Mouse (Mus musculus): Measurements from ENCODE around the gene Stmn1. TPM values are rescaled to one million over a fixed set of nuclear protein-coding genes. Genes with fewer than 3 reads are reported as not detected.

Gene Stmn1
- total RNA-seq, 2 experiments from 2014 or later: 338 to 365 TPM

- no peak for DNase-seq
These were observed 7.8 kb upstream of the Stmn1 start for GRCm38 (mm10) chr4:134460277-134460676.

DNA sequence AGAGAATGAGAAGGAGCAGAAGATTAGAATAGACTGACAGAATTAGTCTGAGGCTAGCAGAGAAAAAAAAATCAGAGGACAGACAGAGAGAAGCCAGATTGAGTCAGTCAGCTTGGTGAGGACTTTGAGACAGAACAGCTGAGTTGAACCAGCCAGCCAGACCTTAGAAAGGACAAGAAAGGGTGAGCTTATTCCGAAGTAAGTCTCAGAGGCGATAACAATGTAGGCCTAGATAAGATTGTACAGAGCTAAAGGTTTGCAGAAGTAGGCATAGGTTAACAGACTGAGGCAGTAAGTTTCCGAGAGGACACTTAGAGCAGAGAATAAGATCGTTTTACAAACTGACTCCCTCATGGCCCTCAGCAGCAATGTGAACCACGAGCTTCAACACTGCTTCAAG is 6.9 kb upstream of the Stmn1 start:
- DNase-seq: no peak

- no peak for DNase-seq
These were observed 2.3 kb upstream of the Stmn1 start for GRCm38 (mm10) chr4:134465789-134466188.

DNA sequence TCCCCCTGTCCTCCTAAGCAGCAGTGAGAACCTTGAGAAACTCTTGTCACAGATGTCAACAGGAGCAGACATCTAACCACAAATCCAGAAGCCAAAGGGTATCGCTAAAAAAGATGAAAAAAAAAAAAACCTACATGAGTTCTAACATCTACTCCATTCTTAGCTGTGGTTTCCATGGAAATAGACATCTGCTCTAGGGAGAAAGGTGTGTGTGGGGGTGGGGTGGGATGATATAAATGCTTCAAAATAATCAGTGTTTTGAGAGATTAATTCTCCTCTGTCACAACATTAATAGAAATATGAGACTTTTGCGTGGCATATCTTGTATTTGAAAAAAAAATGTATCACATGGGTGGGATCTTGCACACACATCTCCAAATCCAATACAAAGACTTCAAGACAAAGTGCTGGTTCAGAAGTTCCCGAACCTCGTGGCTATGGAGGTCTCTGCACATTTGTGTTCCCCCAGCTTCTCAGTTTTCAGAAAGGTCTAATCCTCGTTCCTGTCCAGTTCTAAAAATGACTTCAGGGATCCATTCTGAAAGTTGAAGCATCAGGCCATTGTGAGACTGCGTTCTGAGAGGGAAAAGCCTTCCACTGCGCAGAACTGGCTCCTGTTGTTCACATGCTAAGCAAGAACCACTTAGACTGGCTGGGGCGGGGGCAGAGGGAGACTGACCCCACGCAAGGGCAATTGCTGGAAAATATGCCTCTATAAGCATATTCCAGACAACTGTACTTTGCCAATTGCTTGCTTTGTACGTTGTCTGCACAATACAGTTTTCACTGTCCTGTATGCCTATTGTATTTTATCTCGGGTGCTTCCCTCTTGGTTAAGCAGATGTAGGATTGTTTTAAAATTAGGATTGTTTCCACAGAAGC is 1.5 kb upstream of the Stmn1 start:
- no peak for DNase-seq

DNA sequence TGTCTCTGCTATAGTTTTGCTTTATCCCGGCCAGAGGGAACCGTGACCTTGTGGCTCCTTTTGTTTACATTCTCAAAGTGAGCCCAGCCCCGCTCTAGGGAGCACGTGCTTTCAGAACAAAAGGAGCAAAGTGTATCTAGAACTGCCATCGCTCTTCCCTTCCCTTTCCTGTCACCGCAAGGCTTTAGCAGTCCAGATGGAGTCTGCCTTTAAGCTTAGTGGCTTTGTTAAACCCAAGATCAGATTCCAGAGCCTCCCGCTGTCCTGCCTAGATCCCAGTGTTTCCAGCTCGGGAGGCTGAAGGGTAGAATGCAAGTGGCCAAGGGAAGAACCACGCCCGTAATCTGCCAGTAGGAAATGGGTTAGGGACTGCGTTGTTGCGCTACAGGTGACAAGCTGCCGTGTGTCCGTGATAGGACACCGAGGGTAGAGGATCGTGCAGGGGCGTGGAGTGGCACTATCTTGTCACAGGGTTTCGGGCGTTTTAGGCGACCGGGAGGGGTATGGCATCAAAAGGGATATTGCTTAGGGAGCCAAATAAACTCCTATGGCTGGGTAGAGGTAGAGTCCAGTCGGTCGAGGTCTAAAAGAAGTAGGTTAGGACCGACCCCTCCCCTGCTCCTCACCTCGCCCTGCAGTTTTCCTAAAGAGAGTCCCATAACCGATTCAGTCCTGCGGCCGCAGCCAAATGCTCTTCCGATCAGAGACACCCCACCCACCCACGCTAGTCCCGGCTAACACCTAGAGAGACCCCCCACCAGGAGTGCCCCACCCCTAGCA is 495 bp upstream of the Stmn1 start:
- DNase-seq: no peak

GRCm38 (mm10) chr4:134468578-134469266 is 602 bp downstream of the Stmn1 start:
- peak; percentile 91 to 94 for DNase-seq

DNA sequence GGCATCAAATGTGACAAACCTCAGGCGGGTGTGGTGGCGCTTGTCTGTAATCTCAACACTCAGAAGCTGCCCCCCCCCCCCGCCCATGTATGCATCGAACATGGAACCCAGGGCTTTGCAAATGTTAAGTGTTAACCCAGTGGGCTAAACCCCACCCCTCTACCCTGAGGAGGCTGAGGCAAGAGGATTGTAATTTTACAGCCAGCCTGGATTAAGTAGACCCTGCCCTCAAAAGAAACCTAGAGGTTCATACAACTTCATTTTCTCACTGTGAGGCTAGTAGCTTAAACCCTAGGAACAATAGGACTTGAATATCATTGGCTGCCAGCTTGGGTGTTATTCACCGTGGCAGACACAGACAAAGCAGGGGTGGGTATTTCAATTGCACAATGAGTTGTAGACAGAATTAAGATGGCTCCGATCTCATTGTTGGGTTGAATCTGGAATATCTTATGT is 1.2 kb downstream of the Stmn1 start:
- DNase-seq: no peak

DNA sequence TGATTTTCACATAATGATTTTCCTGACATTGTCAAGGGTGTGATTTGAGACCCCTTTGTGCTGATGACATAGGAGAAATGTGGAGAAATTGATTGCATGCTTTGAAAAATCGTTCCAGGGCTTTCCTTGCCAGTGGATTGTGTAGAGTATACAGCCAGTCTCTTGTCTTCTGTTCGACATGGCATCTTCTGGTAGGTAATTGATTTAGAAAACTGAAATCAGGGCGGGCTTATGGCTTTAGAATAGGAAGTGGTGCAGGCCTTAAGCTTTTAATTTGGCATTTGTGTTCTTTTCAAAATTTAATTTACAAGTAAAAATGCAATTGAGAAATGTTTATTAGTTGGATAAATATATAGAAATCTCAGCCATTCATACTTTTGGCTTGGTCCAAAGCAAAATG is 1.9 kb downstream of the Stmn1 start:
- DNase-seq: no peak

GRCm38 (mm10) chr4:134471469-134471868 is 3.3 kb downstream of the Stmn1 start:
- DNase-seq: no peak

- DNase-seq: no peak
These were observed 5.6 kb downstream of the Stmn1 start for GRCm38 (mm10) chr4:134473764-134474163.

DNA sequence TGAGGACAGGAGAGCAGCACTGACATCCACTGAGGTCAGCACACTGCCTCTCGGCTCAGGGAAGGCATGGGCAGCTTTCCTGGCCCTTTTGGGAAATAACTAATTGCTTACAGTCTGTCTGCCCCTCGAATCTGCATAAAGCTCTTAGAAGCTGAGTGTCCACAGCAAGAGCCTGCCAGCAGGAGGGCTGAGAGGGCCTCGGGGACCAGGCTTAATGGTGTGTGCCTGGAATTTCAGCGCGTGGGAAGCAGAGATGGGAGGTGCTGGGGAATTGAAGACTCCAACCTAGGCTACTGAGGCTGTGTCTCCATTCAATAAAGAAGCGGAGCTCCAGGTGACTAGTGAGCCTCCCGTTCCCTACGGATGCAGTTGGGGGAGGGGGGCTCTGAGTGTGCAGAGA is 6.1 kb downstream of the Stmn1 start:
- no peak for DNase-seq

- DNase-seq: no peak
These were observed 8.8 kb downstream of the Stmn1 start for GRCm38 (mm10) chr4:134476899-134477298.

DNA sequence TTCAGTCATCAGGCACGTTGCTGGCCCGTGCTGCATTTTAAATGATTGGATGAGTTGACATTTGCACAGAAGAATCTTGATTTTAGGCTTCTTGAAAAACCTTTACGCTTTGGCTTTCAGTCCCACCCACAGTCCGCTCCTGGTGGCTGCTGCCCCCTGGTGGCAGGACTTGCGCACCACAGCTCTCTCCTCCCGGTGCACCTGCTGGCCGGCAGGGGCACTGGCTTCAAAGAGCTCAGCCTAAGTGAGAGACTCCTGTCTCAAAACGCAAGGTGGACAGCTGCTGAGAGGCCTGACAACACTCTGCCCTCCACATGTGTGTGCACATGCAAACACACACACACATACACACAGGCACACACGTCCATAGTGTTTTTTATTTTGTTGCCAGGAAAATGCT is 9.9 kb downstream of the Stmn1 start:
- peak; percentile 91 to 93 for DNase-seq

DNA sequence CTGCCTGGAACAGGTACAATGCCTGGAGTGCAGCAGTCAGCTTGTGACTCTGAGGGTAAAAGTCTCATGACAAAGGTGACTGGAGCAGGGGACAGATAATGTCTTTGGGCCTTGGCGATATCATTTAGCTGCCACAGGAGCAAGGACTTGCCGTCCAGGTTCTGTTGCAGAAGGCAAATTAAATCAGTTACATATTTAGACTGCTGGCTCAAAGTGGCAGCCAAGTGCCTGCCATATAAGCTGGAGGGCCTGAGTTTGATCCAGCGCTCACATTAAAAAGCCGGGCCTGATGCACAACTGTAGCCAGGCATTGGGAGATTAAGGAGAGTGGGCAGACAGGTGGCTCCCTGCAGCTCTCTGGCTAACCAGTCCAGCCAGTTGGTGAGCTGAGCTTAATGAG is 11.7 kb downstream of the Stmn1 start:
- no peak for DNase-seq

- DNase-seq: peak; percentile 68 to 69
These were observed 12.7 kb downstream of the Stmn1 start for GRCm38 (mm10) chr4:134480864-134481263.

DNA sequence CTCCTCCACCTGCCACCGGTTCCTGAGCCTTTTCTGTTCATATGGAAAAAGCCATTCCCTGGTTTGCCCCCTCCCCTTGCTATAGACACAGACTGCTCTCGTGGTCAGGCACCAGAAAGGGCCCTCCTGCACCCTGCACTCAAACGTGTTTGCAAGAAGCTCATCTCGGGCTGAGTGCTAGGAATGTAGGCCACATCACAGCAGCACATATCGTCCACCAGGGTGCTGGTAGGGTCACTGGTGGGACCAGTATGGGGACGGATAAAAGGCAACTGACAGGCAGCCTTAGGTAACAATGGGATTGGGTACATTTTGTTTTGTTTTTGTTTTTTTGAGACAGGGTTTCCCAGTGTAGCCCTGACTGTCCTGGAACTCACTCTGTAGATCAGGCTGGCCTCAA is 13.2 kb downstream of the Stmn1 start:
- DNase-seq: no peak

DNA sequence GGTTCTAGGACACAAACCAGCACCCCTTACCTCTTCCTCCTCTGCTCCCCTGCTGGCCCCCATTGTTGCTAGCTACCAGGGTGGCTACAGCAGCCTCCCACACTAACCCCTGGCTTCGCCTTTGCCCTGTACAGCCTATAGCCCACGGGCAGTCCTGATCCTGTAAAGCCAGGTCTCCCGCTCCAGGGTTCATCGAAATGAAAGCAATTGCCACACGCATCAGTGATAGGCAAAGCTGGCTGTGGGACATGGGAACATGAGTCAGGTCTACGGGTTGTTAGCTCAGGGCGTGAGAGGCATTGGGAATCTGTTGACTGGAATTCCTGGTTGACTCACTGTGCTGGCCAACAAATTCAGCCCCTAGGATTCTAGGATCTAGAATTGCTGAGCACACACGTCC is 14.3 kb downstream of the Stmn1 start:
- no peak for DNase-seq

DNA sequence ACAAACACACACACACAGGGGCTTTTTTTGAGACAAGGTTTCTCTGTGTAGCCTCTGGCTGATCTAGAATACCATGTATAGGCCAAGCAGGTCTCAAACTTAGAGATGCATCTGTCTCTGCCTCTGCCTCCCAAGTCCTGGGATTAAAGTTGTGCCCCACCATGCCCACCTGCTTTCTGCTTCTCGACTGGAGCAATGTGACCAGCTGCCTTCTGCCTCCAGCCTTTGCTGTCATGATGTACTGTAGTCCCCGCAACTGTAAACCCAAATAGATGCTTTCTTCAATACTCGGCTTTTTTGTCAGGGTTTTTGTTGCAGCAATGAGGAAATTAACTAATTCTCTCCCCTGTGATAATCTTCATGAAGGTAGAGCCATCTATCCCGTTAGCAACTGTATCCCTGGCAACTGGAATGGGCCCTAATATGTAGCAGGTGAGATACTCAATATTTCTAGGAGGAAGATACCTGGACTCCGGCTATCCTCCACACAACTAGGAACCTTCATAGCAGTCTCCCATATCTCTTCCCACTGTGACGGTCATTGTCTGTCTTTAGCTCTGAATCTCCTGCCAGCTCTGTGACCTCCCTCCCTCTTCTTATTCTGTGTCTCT is 15.1 kb downstream of the Stmn1 start:
- no peak for DNase-seq

GRCm38 (mm10) chr4:134483696-134484095 is 15.6 kb downstream of the Stmn1 start:
- DNase-seq: peak; percentile 71 to 75

- no peak for DNase-seq
These were observed 16.1 kb downstream of the Stmn1 start for GRCm38 (mm10) chr4:134484231-134484630.

- no peak for DNase-seq
These were observed 17.2 kb downstream of the Stmn1 start for GRCm38 (mm10) chr4:134485151-134485900.

- DNase-seq: no peak
These were observed 20.1 kb downstream of the Stmn1 start for GRCm38 (mm10) chr4:134488211-134488610.
